Mouse (Mus musculus): ENCODE results near the gene Gm17332. TPM values are rescaled to one million over a fixed set of nuclear protein-coding genes. Genes with fewer than 3 reads are reported as not detected.

Gene Gm17332
- not detected for polyA plus RNA-seq (2017; shearing (Covaris generic))

DNA sequence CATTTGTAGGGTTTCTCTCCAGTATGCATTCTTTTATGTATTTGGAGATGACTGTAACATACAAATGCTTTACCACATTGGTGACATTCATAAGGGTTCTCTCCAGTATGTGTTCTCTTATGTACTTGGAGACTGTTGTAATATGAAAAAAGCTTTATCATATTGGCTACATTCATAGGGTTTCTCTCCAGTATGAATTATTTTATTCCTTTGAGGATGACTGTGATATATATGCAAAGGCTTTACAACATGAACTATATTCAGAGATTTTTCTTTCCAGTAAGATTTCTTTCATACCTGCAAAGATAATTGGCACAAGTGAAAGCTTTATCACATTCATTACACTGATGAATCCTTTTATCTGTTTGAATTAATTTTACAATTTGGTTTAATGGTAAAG, at the start of gene Gm17332:
Gene Gm17332 (minus strand): TSS at position 101 of the 400 bp plus-strand sequence.

Other genes starting within 250 kb of the Gm17332 start
- 1 to 10 TPM; 5.8 to 7.9 TPM for gene Erlec1, start 228.1 kb downstream of the Gm17332 start, polyA plus RNA-seq (2017; shearing (Covaris generic))
- gene Chac2, start 196.1 kb downstream of the Gm17332 start, polyA plus RNA-seq (2017; shearing (Covaris generic)): 10 to 100 TPM in 1 of 2 experiments, 1 to 10 TPM in 1; 5.6 to 11.1 TPM
- gene Stc2, start 187.6 kb upstream of the Gm17332 start, polyA plus RNA-seq (2017; shearing (Covaris generic)): 10 to 100 TPM in 1 of 2 experiments, under 1 TPM in 1; 0.35 to 13.0 TPM